Mouse (Mus musculus) heart, embryonic 16.5 days (tissue): ENCODE measurements at regions not wholly inside any gene's neighbourhood (a gene's known extent, or its start where the extent isn't known, plus 50 kb on each side); places are given as distances from the start of the nearest gene placed in this dataset.

Source experiments
- ATAC-seq: fragments of 200-750 bp; cut with Nextera tagmentation; replicated peaks from 2 replicates; pipeline ENCODE4 v1.8.0; 2017; ENCODE audit warnings: moderate number of reproducible peaks; ENCODE audit not compliant: insufficient read depth, low FRiP score; ENCODE audit errors: extremely low read depth
- H3K27ac ChIP-seq: fragments of 300-500 bp; sonication (generic); 2 replicates; pipeline ENCODE4 v1.5.1; 2014; ENCODE audit warnings: mild to moderate bottlenecking, low read length, control low read depth, moderate library complexity
- H3K27me3 ChIP-seq: fragments of 300-500 bp; sonication (generic); 2 replicates; pipeline ENCODE4 v1.6.1; 2014; ENCODE audit warnings: low read length, mixed read lengths; ENCODE audit not compliant: control insufficient read depth, insufficient read depth
- H3K36me3 ChIP-seq: fragments of 300-500 bp; sonication (generic); 2 replicates; pipeline ENCODE4 v1.6.1; 2014; ENCODE audit not compliant: control insufficient read depth, insufficient read depth
- H3K4me1 ChIP-seq: fragments of 300-500 bp; sonication (generic); 2 replicates; pipeline ENCODE4 v1.6.1; 2014; ENCODE audit warnings: low read length, mixed read lengths; ENCODE audit not compliant: control insufficient read depth, insufficient read depth
- H3K4me2 ChIP-seq: fragments of 300-500 bp; sonication (generic); 2 replicates; pipeline ENCODE4 v1.6.1; 2014; ENCODE audit warnings: low read depth, mild to moderate bottlenecking, control low read depth, low read length
- H3K4me3 ChIP-seq: fragments of 300-500 bp; sonication (generic); 2 replicates; pipeline ENCODE4 v1.5.1; 2014; ENCODE audit warnings: mild to moderate bottlenecking, control low read depth, low read length
- H3K9ac ChIP-seq: fragments of 300-500 bp; sonication (generic); 2 replicates; pipeline ENCODE4 v1.6.1; 2014; ENCODE audit warnings: low read length, control low read depth
- H3K9me3 ChIP-seq: fragments of 300-500 bp; sonication (generic); replicated peaks from 2 replicates; pipeline ENCODE4 v1.6.1; 2016; ENCODE audit warnings: low read length; ENCODE audit not compliant: control insufficient read depth
- WGBS: fragments of 180-500 bp; shearing (Covaris S2); extraction: QIAGEN DNeasy Blood & Tissue Kit; methylation state at CpG from one replicate; pipeline ENCODE4 v1.1.7; 2014; 5-methylcytosine and 5-hydroxymethylcytosine counted together

DNA sequence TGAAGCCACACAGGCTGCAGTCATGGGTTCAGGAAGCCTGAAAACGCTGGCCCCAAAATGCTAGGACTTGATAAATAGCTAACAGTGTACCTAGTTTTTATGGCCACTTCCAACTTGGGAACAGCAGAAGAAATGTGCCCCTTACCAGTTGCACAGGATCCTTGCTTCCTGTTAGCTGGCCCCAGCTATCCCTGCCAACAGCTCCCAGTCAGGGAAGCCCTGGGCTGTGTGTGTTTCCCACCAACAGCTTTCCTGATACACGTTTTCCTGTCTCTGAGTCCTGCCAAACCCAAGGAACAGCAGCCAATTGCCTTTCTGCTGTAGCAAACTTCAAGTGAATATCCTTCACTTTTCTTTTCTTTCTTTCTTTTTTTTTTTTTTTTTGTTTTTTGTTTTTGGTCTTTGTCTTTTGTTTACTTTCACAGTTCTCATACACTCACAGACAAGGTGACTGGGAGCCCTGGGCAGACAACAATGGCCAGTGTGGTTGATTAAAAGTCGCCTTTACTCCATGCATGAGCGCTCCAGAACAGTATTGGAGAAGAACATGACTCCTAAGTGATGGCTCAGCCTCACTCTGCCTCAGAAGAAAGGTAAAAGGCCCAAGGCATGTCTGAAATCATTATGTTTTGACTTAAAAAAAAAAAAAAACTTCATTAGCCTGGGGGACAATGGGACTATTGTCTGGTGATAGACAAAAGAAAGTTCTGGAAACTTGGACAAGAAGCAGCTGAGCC lies 151.7 kb downstream of the Bcl2l11 start:
- Histone ChIP-seq H3K36me3 (no peaks in the 10 kb centered on the region), H3K27ac (peak overlapping the region; percentile 59), H3K4me2 (no peak overlapping the region), H3K4me3 (no peak overlapping the region), H3K4me1 (peaks cover 22% of the 10 kb centered on the region), H3K9ac (no peak overlapping the region), H3K9me3 (no peaks in the 10 kb centered on the region), H3K27me3 (no peaks in the 10 kb centered on the region)
- no peak; the same call in 1 of the 2 replicates for ATAC-seq
- 68% methylated on average over 4 of the region's 4 CpGs for WGBS

DNA sequence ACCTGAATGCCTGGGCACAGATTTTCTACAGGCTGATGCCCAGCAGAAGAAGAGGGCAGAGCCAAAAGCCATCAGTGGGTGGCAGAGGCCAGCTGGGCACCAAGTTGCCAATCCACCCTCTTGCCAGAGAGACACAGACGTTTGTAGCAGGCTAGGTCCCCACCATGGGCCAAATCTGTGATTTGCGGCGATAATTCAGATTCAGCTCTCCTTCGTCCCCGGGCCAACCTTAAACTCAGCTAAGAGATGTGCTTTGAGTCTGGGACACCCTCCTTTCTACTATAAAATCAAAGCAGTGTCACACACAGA lies 152.2 kb downstream of the Bcl2l11 start:
- H3K36me3 ChIP-seq: no peaks in the 10 kb centered on the region
- no peaks in the 10 kb centered on the region for H3K27me3 ChIP-seq
- H3K27ac ChIP-seq: 0 out of 2 replicates have a peak overlapping the region, but pooled peaks have one; percentile 12
- H3K9ac ChIP-seq: no peak overlapping the region
- ATAC-seq: no peak
- H3K9me3 ChIP-seq: no peaks in the 10 kb centered on the region
- 83% methylated on average over 5 of the region's 5 CpGs for WGBS
- H3K4me2 ChIP-seq: no peak overlapping the region
- no peak overlapping the region for H3K4me3 ChIP-seq
- H3K4me1 ChIP-seq: peaks cover 26% of the 10 kb centered on the region

DNA sequence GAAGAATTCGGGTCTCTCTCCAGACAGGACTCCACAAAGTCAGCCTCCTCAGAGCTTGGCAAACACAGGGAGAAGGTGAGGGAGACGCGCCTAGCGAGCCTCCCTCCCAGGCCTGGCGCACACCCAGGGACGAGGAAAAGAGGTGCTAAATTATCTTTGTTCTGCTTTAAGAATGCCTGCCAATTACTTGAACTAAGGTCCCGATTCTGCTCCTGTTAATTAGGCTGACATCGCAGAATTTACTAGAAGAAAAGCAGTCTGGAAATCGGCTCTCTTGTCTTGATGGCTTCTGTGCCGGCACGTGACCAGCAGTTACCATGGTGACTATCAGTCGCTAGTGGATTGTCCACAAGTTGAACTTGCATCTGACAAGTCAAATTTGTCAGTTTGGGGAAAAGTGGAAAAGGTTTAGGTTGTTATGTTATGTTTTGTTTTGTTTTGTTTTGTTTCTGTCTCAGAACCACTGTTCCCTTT lies 152.8 kb downstream of the Bcl2l11 start:
- Histone ChIP-seq H3K4me2 (peak overlapping the region; percentile 53), H3K9ac (0 out of 2 replicates have a peak overlapping the region, but pooled peaks have one; percentile 30), H3K36me3 (no peaks in the 10 kb centered on the region), H3K4me1 (peaks cover 26% of the 10 kb centered on the region), H3K4me3 (no peak overlapping the region), H3K27ac (peak overlapping the region; percentile 28; the same call in 1 of the 2 replicates), H3K27me3 (no peaks in the 10 kb centered on the region), H3K9me3 (no peaks in the 10 kb centered on the region)
- 17% methylated on average over 12 of the region's 12 CpGs for WGBS
- ATAC-seq: peak; percentile 50; the same call in 1 of the 2 replicates

DNA sequence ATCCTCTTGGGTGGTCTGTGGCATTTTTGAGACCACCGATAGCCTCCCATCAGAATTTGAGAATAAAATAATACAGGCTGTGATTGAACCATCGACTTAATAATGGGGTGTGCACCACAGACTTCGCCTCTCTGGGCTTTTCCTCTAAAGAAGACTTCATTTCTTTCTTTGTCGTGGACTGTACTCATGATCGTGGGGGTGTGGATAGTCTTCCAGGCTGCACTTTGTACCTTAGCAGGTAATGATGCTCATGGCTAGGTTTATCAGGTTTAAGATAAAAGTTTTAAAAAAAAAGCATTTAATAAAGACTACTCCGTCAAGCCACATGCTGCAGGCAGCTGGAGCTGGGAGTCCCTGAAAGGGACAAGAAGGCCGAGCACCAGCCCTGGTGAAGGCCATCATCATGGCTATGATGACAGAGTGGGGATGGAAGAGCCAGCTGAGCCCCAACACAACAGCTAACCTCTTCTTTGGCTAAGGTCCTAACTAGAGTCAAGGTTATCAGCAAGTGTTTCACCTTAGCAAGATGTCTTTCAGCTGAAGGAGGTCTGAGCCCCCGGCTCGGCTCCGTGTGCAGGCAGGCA lies 153.4 kb downstream of the Bcl2l11 start:
- H3K36me3 ChIP-seq: no peaks in the 10 kb centered on the region
- ATAC-seq: no peak
- H3K4me2 ChIP-seq: no peak overlapping the region
- H3K9ac ChIP-seq: no peak overlapping the region
- no peaks in the 10 kb centered on the region for H3K27me3 ChIP-seq
- H3K4me3 ChIP-seq: no peak overlapping the region
- H3K9me3 ChIP-seq: no peaks in the 10 kb centered on the region
- WGBS: 56% methylated on average over 10 of the region's 10 CpGs
- no peak overlapping the region for H3K27ac ChIP-seq
- H3K4me1 ChIP-seq: peaks cover 26% of the 10 kb centered on the region

DNA sequence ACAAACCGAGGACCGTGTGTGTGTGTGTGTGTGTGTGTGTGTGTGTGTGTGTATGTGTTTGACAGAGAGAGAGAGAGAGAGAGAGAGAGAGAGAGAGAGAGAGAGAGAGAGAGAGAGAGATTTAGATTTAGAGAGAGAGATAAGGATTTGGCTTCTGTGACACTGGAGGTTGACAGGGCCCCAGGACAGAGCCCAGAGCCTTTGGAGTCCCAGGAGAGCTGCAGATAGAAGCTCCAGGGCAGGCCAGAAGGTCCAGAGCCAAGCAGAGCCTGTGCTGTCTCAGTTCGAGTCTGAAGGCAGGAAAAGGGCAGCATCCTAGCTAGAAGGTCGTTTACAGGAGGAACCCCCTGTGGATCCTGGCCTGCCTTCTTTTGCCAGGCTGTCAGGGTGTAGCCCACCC lies 156.8 kb downstream of the Bcl2l11 start:
- ATAC-seq: no peak
- Histone ChIP-seq H3K9me3 (no peaks in the 10 kb centered on the region), H3K27ac (no peak overlapping the region), H3K36me3 (no peaks in the 10 kb centered on the region), H3K27me3 (no peaks in the 10 kb centered on the region), H3K9ac (no peak overlapping the region), H3K4me1 (peaks cover 34% of the 10 kb centered on the region), H3K4me3 (no peak overlapping the region), H3K4me2 (no peak overlapping the region)
- 18% methylated on average over 4 of the region's 4 CpGs for WGBS

DNA sequence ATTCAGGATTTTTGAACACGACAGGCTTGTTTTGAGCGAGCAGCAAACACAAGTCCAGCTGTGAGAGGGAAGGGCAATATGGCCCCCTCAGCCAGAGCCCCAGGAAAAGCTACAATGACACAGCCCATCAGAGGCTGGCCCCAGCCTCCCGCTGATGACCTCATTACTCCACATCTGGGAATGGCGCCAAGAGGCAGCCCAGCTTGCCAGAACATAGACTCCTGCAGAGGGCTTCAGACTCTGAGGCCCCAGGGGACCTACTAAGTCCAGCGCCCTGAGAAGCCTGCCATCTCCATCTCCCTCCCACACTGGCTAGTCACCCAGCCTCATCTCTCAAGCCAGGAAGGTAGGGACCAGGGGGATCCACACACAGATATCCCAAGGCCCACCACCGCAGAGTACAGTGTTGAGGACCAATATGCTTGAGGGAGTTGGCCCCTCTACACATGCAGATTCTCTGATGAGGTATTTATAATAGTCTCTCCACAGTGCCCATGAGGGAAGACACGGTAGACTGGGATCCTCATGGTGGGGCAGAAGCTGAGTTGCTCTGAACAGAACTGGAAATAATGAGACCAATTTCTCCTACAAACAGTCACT lies 159.1 kb downstream of the Bcl2l11 start:
- Histone ChIP-seq H3K4me1 (peaks cover 25% of the 10 kb centered on the region), H3K9ac (no peak overlapping the region), H3K36me3 (no peaks in the 10 kb centered on the region), H3K27me3 (no peaks in the 10 kb centered on the region), H3K4me3 (no peak overlapping the region), H3K4me2 (no peak overlapping the region), H3K9me3 (no peaks in the 10 kb centered on the region), H3K27ac (peak overlapping the region; percentile 17)
- WGBS: 26% methylated on average over 7 of the region's 7 CpGs
- ATAC-seq: peak; percentile 92

DNA sequence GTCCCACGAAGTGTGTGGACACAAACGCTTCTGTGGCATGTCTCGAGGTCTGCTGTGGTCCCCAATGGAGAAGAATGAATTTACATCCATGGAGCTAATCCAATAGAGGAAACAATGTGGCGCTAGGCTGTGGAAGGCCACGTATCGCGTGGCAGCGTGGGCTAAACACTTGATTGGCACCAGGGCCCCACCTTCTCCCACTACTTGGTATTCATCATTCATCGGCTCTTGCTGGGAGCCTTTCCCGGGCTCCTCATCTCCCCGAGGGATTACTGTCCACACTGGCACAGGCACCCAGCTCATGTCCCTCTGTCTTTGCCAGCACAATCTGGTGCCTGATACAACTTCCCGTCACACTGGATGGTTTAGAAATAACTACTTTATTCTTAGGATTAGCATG lies 159.6 kb downstream of the Bcl2l11 start:
- no peaks in the 10 kb centered on the region for H3K36me3 ChIP-seq
- 87% methylated on average over 12 of the region's 12 CpGs for WGBS
- no peak overlapping the region for H3K27ac ChIP-seq
- H3K9me3 ChIP-seq: no peaks in the 10 kb centered on the region
- H3K4me2 ChIP-seq: no peak overlapping the region
- no peak for ATAC-seq
- H3K9ac ChIP-seq: no peak overlapping the region
- peaks cover 25% of the 10 kb centered on the region for H3K4me1 ChIP-seq
- H3K27me3 ChIP-seq: no peaks in the 10 kb centered on the region
- no peak overlapping the region for H3K4me3 ChIP-seq

DNA sequence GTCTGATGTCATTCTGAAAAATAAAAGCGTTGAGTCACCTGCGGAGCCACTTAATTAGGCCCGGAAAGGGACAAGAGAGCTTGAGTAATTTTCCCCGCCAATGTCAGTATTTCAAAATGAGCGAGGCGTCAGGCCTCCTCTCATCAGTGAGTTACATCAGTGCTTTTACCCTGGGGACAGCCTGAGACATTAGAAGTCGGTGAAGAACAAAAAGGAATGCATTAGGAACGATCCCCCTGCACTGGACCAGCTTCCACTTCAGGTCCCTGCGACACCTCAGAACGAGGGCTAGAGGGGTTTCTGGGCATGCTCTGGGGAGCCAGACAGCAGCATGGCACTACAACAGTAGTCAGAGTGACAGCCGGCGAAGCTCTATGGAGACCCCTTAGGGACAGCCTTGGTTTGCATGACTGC lies 162.3 kb downstream of the Bcl2l11 start:
- 57% methylated on average over 12 of the region's 12 CpGs for WGBS
- H3K9ac ChIP-seq: no peak overlapping the region
- H3K27me3 ChIP-seq: no peaks in the 10 kb centered on the region
- H3K9me3 ChIP-seq: peaks cover 10% of the 10 kb centered on the region
- no peak overlapping the region for H3K4me2 ChIP-seq
- H3K4me1 ChIP-seq: peaks cover 21% of the 10 kb centered on the region
- H3K36me3 ChIP-seq: no peaks in the 10 kb centered on the region
- no peak for ATAC-seq
- H3K27ac ChIP-seq: no peak overlapping the region
- no peak overlapping the region for H3K4me3 ChIP-seq

DNA sequence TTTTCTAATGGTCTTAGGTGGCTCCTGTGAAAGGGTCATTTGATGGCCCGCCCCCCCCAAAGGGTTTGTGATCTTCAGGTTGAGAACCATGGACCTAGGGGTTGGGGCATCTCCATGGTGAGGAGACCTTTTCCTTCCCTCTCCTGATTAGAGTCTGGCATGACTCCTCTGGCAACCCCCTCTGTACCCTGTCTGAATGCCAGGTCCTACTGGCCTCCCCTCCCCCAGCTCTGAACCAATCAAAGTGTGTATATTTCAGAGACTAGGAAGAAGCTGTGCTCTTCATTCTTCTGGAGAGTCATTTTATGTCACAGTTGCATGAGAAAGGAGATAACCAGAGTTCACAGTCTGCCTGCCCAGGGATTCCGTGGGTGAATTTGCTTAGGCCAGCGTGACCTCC lies 164.8 kb downstream of the Bcl2l11 start:
- Histone ChIP-seq H3K4me1 (peaks cover 10% of the 10 kb centered on the region), H3K4me3 (no peak overlapping the region), H3K9ac (no peak overlapping the region), H3K9me3 (peaks cover 10% of the 10 kb centered on the region), H3K27me3 (no peaks in the 10 kb centered on the region), H3K36me3 (no peaks in the 10 kb centered on the region), H3K4me2 (no peak overlapping the region), H3K27ac (no peak overlapping the region)
- no peak for ATAC-seq
- 92% methylated on average over 3 of the region's 3 CpGs for WGBS
